Mouse (Mus musculus) embryonic facial prominence, embryonic 15.5 days (tissue): ENCODE measurements around the gene Hnrnpc. TPM values are rescaled to one million over a fixed set of nuclear protein-coding genes. Genes with fewer than 3 reads are reported as not detected.

Experiments used
- ATAC-seq: fragments of 200-750 bp; cut with Nextera tagmentation; 2 replicates; pipeline ENCODE4 v1.8.0; 2017; ENCODE audit warnings: low read depth, moderate TSS enrichment; ENCODE audit not compliant: insufficient number of reproducible peaks, low FRiP score, low TSS enrichment
- H3K27ac ChIP-seq: fragments of 300-500 bp; sonication (generic); replicated peaks from 2 replicates; pipeline ENCODE4 v1.5.1; 2015; ENCODE audit warnings: mild to moderate bottlenecking, inconsistent platforms
- H3K27me3 ChIP-seq: fragments of 300-500 bp; sonication (generic); 2 replicates; pipeline ENCODE4 v1.6.1; 2015; ENCODE audit warnings: inconsistent platforms
- H3K36me3 ChIP-seq: fragments of 300-500 bp; sonication (generic); 2 replicates; pipeline ENCODE4 v1.6.1; 2015; ENCODE audit warnings: mild to moderate bottlenecking, inconsistent platforms
- H3K4me1 ChIP-seq: fragments of 300-500 bp; sonication (generic); 2 replicates; pipeline ENCODE4 v1.6.1; 2015; ENCODE audit warnings: inconsistent platforms
- H3K4me2 ChIP-seq: fragments of 300-500 bp; sonication (generic); replicated peaks from 2 replicates; pipeline ENCODE4 v1.6.1; 2015; ENCODE audit warnings: mild to moderate bottlenecking, inconsistent platforms
- H3K4me3 ChIP-seq: fragments of 300-500 bp; sonication (generic); replicated peaks from 2 replicates; pipeline ENCODE4 v1.5.1; 2015; ENCODE audit warnings: mild to moderate bottlenecking, inconsistent platforms
- H3K9ac ChIP-seq: fragments of 300-500 bp; sonication (generic); 2 replicates; pipeline ENCODE4 v1.6.1; 2015; ENCODE audit warnings: inconsistent platforms
- H3K9me3 ChIP-seq: fragments of 300-500 bp; sonication (generic); replicated peaks from 2 replicates; pipeline ENCODE4 v1.6.1; 2016; ENCODE audit warnings: inconsistent platforms
- WGBS: fragments of 180-500 bp; shearing (Covaris S2); methylation state at CpG from one replicate; pipeline ENCODE4 v1.1.7; 2015; 5-methylcytosine and 5-hydroxymethylcytosine counted together
- polyA plus RNA-seq: library from polyadenylated mRNA; unstranded; fragments of >200 nt; fragmentation: Nextera tagmentation; extraction: Ambion mirVana; gene quantifications from 2 replicates; pipeline ENCODE4 v1.2.1, GENCODE M21; 2015

The Hnrnpc gene
- polyA plus RNA-seq, 1 experiment from 2014 or later: 552 TPM

GRCm38 (mm10) chr14:52120169-52120568, 16.3 kb upstream of the Hnrnpc start:
- Histone ChIP-seq H3K36me3 (no peaks in the 10 kb centered on the region), H3K4me1 (peaks cover 11% of the 10 kb centered on the region), H3K27ac (no peak overlapping the region), H3K27me3 (no peaks in the 10 kb centered on the region), H3K4me3 (no peak overlapping the region), H3K4me2 (peak overlapping the region; percentile 98), H3K9me3 (no peaks in the 10 kb centered on the region), H3K9ac (no peak overlapping the region)
- WGBS: 34% methylated on average over 7 of the region's 7 CpGs
- ATAC-seq: no peak

GRCm38 (mm10) chr14:52118823-52119608, 15.2 kb upstream of the Hnrnpc start:
- H3K4me1 ChIP-seq: peaks cover 11% of the 10 kb centered on the region
- no peaks in the 10 kb centered on the region for H3K36me3 ChIP-seq
- peak overlapping the region; percentile 90 for H3K27ac ChIP-seq
- ATAC-seq: peak; percentile 88
- H3K9me3 ChIP-seq: no peaks in the 10 kb centered on the region
- peak overlapping the region; percentile 53; the same call in 1 of the 2 replicates for H3K9ac ChIP-seq
- peak overlapping the region; percentile 98 for H3K4me2 ChIP-seq
- H3K27me3 ChIP-seq: no peaks in the 10 kb centered on the region
- H3K4me3 ChIP-seq: peak overlapping the region; percentile 62
- WGBS: 1% methylated on average over 38 of the region's 38 CpGs

- peak overlapping the region; percentile 62 for H3K4me3 ChIP-seq
- peak overlapping the region; percentile 90 for H3K27ac ChIP-seq
- H3K4me2 ChIP-seq: peak overlapping the region; percentile 98
- no peaks in the 10 kb centered on the region for H3K36me3 ChIP-seq
- H3K4me1 ChIP-seq: peaks cover 11% of the 10 kb centered on the region
- ATAC-seq: no peak; the same call in 1 of the 2 replicates
- no peaks in the 10 kb centered on the region for H3K9me3 ChIP-seq
- H3K27me3 ChIP-seq: no peaks in the 10 kb centered on the region
- 15% methylated on average over 8 of the region's 8 CpGs for WGBS
- H3K9ac ChIP-seq: no peak overlapping the region
These were observed 14.6 kb upstream of the Hnrnpc start for GRCm38 (mm10) chr14:52118456-52118822.

- Histone ChIP-seq H3K27ac (no peak overlapping the region), H3K36me3 (no peaks in the 10 kb centered on the region), H3K27me3 (no peaks in the 10 kb centered on the region), H3K4me1 (peaks cover 11% of the 10 kb centered on the region), H3K9ac (no peak overlapping the region), H3K4me3 (no peak overlapping the region), H3K9me3 (no peaks in the 10 kb centered on the region), H3K4me2 (no peak overlapping the region)
- WGBS: 90% methylated on average over 5 of the region's 5 CpGs
- no peak for ATAC-seq
These were observed 13.4 kb upstream of the Hnrnpc start for GRCm38 (mm10) chr14:52117241-52117640.

GRCm38 (mm10) chr14:52114101-52114500, 10.3 kb upstream of the Hnrnpc start:
- Histone ChIP-seq H3K27me3 (no peaks in the 10 kb centered on the region), H3K9ac (no peak overlapping the region), H3K27ac (no peak overlapping the region), H3K36me3 (no peaks in the 10 kb centered on the region), H3K4me2 (no peak overlapping the region), H3K9me3 (no peaks in the 10 kb centered on the region), H3K4me3 (no peak overlapping the region), H3K4me1 (peaks cover 7% of the 10 kb centered on the region)
- 61% methylated on average over 1 of the region's 1 CpGs for whole genome bisulfite sequencing
- no peak for ATAC-seq

- no peak for ATAC-seq
- Histone ChIP-seq H3K9ac (no peak within 1 kb of the TSS), H3K4me2 (no peak within 1 kb of the TSS), H3K36me3 (no peaks in the 10 kb centered on the region), H3K9me3 (no peaks in the 10 kb centered on the region), H3K4me1 (peaks cover 16% of the 10 kb centered on the region), H3K27ac (no peak within 1 kb of the TSS), H3K4me3 (no peak within 1 kb of the TSS), H3K27me3 (no peaks in the 10 kb centered on the region)
- 89% methylated on average over 4 of the region's 4 CpGs for WGBS
These were observed 6.5 kb upstream of the Hnrnpc start, which contains the start of gene Rpgrip1 for GRCm38 (mm10) chr14:52110346-52110745. Rpgrip1 (plus strand) TSS chr14:52110704.

GRCm38 (mm10) chr14:52108025-52108424, 4.2 kb upstream of the Hnrnpc start:
- 77% methylated on average over 2 of the region's 2 CpGs for WGBS
- no peak for ATAC-seq

GRCm38 (mm10) chr14:52106741-52107140, 2.9 kb upstream of the Hnrnpc start:
- H3K36me3 ChIP-seq: no peaks in the 10 kb centered on the region; the same call in 1 of the 2 replicates
- H3K4me2 ChIP-seq: peak overlapping the region; percentile 22
- H3K4me3 ChIP-seq: no peak overlapping the region
- H3K9me3 ChIP-seq: no peaks in the 10 kb centered on the region
- 7% methylated on average over 10 of the region's 10 CpGs for WGBS
- peak overlapping the region; percentile 90 for H3K27ac ChIP-seq
- ATAC-seq: no peak
- peak overlapping the region; percentile 27; the same call in 1 of the 2 replicates for H3K9ac ChIP-seq
- peaks cover 27% of the 10 kb centered on the region for H3K4me1 ChIP-seq
- no peaks in the 10 kb centered on the region for H3K27me3 ChIP-seq

More at GRCm38 (mm10) chr14:52108025-52108424, 4.2 kb upstream of the Hnrnpc start:
- Histone ChIP-seq H3K4me1 (peaks cover 16% of the 10 kb centered on the region), H3K36me3 (no peaks in the 10 kb centered on the region), H3K4me3 (no peak overlapping the region), H3K9me3 (no peaks in the 10 kb centered on the region), H3K9ac (no peak overlapping the region), H3K4me2 (no peak overlapping the region), H3K27me3 (no peaks in the 10 kb centered on the region), H3K27ac (no peak overlapping the region)

- H3K4me1 ChIP-seq: peaks cover 32% of the 10 kb centered on the region
- H3K4me2 ChIP-seq: no peak overlapping the region
- no peaks in the 10 kb centered on the region; the same call in 1 of the 2 replicates for H3K36me3 ChIP-seq
- ATAC-seq: no peak
- no peaks in the 10 kb centered on the region for H3K9me3 ChIP-seq
- H3K27ac ChIP-seq: peak overlapping the region; percentile 19; the same call in 1 of the 2 replicates
- no peak overlapping the region for H3K9ac ChIP-seq
- H3K4me3 ChIP-seq: no peak overlapping the region
- 42% methylated on average over 2 of the region's 2 CpGs for WGBS
- no peaks in the 10 kb centered on the region for H3K27me3 ChIP-seq
These were observed 1.5 kb upstream of the Hnrnpc start for GRCm38 (mm10) chr14:52105308-52105707.

- Histone ChIP-seq H3K9me3 (no peaks in the 10 kb centered on the region), H3K9ac (peak overlapping the region; percentile 37; the same call in 1 of the 2 replicates), H3K4me2 (peak overlapping the region; percentile 53), H3K4me3 (peak overlapping the region; percentile 93), H3K36me3 (no peaks in the 10 kb centered on the region; the same call in 1 of the 2 replicates), H3K4me1 (peaks cover 35% of the 10 kb centered on the region), H3K27ac (peak overlapping the region; percentile 93), H3K27me3 (no peaks in the 10 kb centered on the region)
- 30% methylated on average over 7 of the region's 7 CpGs for WGBS
- ATAC-seq: no peak
These were observed 953 bp upstream of the Hnrnpc start for GRCm38 (mm10) chr14:52104677-52105285.

GRCm38 (mm10) chr14:52103474-52103855, 363 bp downstream of the Hnrnpc start:
- no peaks in the 10 kb centered on the region for H3K9me3 ChIP-seq
- no peaks in the 10 kb centered on the region; the same call in 1 of the 2 replicates for H3K36me3 ChIP-seq
- H3K4me3 ChIP-seq: peak overlapping the region; percentile 93
- no peak for ATAC-seq
- peak overlapping the region; percentile 96 for H3K27ac ChIP-seq
- no peaks in the 10 kb centered on the region for H3K27me3 ChIP-seq
- peak overlapping the region; percentile 65 for H3K4me2 ChIP-seq
- H3K9ac ChIP-seq: peak overlapping the region; percentile 96
- H3K4me1 ChIP-seq: peaks cover 37% of the 10 kb centered on the region
- under 1% methylated on average over 30 of the region's 30 CpGs for WGBS
